Mouse (Mus musculus) intestine, postnatal 0 days (tissue): ENCODE measurements around the gene Msx2. TPM values are rescaled to one million over a fixed set of nuclear protein-coding genes. Genes with fewer than 3 reads are reported as not detected.

Source experiments
- ATAC-seq: fragments of 200-750 bp; cut with Nextera tagmentation; 2 replicates; pipeline ENCODE4 v1.8.0; 2017; ENCODE audit warnings: mild to moderate bottlenecking, moderate TSS enrichment, moderate library complexity
- H3K27ac ChIP-seq: fragments of 300-500 bp; sonication (generic); 2 replicates; pipeline ENCODE4 v1.5.1; 2014; ENCODE audit warnings: mild to moderate bottlenecking, low read depth, low read length, moderate library complexity
- H3K27me3 ChIP-seq: fragments of 300-500 bp; sonication (generic); replicated peaks from 2 replicates; pipeline ENCODE4 v1.6.1; 2014; ENCODE audit warnings: low read length, mixed read lengths; ENCODE audit not compliant: control insufficient read depth, insufficient read depth
- H3K36me3 ChIP-seq: fragments of 300-500 bp; sonication (generic); 2 replicates; pipeline ENCODE4 v1.6.1; 2014; ENCODE audit warnings: mild to moderate bottlenecking, moderate library complexity; ENCODE audit not compliant: control insufficient read depth, insufficient read depth
- H3K4me1 ChIP-seq: fragments of 300-500 bp; sonication (generic); replicated peaks from 2 replicates; pipeline ENCODE4 v1.6.1; 2014; ENCODE audit warnings: antibody characterized with exemption, low read length, mixed read lengths; ENCODE audit not compliant: control insufficient read depth, insufficient read depth
- H3K4me2 ChIP-seq: fragments of 300-500 bp; sonication (generic); replicated peaks from 2 replicates; pipeline ENCODE4 v1.6.1; 2014; ENCODE audit warnings: low read depth, mild to moderate bottlenecking, moderate library complexity
- H3K4me3 ChIP-seq: fragments of 300-500 bp; sonication (generic); 2 replicates; pipeline ENCODE4 v1.5.1; 2014; ENCODE audit warnings: low read depth, low read length
- H3K9ac ChIP-seq: fragments of 300-500 bp; sonication (generic); 2 replicates; pipeline ENCODE4 v1.6.1; 2014; ENCODE audit warnings: mild to moderate bottlenecking, low read depth, low read length
- H3K9me3 ChIP-seq: fragments of 300-500 bp; sonication (generic); 2 replicates; pipeline ENCODE4 v1.6.1; 2016; ENCODE audit warnings: mixed run types; ENCODE audit not compliant: control insufficient read depth
- CTCF ChIP-seq: sonication (generic); IDR thresholded peaks from 2 replicates; pipeline ENCODE4 v1.5.1; 2016; ENCODE audit warnings: low read depth, mild to moderate bottlenecking, control low read depth, antibody characterized with exemption, moderate library complexity
- WGBS: fragments of 180-500 bp; shearing (Covaris S2); extraction: QIAGEN DNeasy Blood & Tissue Kit; methylation state at CpG from one replicate; pipeline ENCODE4 v1.1.7; 2014; 5-methylcytosine and 5-hydroxymethylcytosine counted together
- polyA plus RNA-seq: library from polyadenylated mRNA; unstranded; fragments of >200 nt; fragmentation: Nextera tagmentation; extraction: Ambion mirVana; gene quantifications from 2 replicates; pipeline ENCODE4 v1.2.1, GENCODE M21; 2015

The Msx2 gene
- polyA plus RNA-seq, 1 experiment from 2014 or later, result not detected

- no peaks in the 10 kb centered on the region for H3K36me3 ChIP-seq
- H3K4me2 ChIP-seq, result no peak overlapping the region; the same call in 1 of the 2 replicates
- no peak overlapping the region for H3K27ac ChIP-seq
- no peak for TF ChIP-seq CTCF
- H3K9ac ChIP-seq, result no peak overlapping the region
- no peaks in the 10 kb centered on the region; the same call in 1 of the 2 replicates for H3K4me1 ChIP-seq
- no peak for ATAC-seq
- peaks cover 75% of the 10 kb centered on the region for H3K27me3 ChIP-seq
- 3% methylated on average over 7 of the region's 7 CpGs for WGBS
- H3K9me3 ChIP-seq, result no peaks in the 10 kb centered on the region
- H3K4me3 ChIP-seq, result no peak overlapping the region
Observed at GRCm38 (mm10) chr13:53463037-53463436, 9.8 kb downstream of the Msx2 start.

GRCm38 (mm10) chr13:53462649-53462970 is 10.3 kb downstream of the Msx2 start:
- Histone ChIP-seq H3K9ac (no peak overlapping the region), H3K27ac (no peak overlapping the region), H3K36me3 (no peaks in the 10 kb centered on the region), H3K4me1 (no peaks in the 10 kb centered on the region; the same call in 1 of the 2 replicates), H3K27me3 (peaks cover 72% of the 10 kb centered on the region), H3K4me2 (peak overlapping the region; percentile 59), H3K9me3 (no peaks in the 10 kb centered on the region), H3K4me3 (peak overlapping the region; percentile 32)
- ATAC-seq, result no peak
- WGBS, result 1% methylated on average over 15 of the region's 15 CpGs
- TF ChIP-seq CTCF, result no peak

GRCm38 (mm10) chr13:53461855-53462648 is 10.8 kb downstream of the Msx2 start:
- no peaks in the 10 kb centered on the region; the same call in 1 of the 2 replicates for H3K4me1 ChIP-seq
- ATAC-seq, result no peak
- TF ChIP-seq CTCF, result peak; percentile 78
- peak overlapping the region; percentile 59 for H3K4me2 ChIP-seq
- peak overlapping the region; percentile 32 for H3K4me3 ChIP-seq
- no peaks in the 10 kb centered on the region for H3K36me3 ChIP-seq
- no peak overlapping the region for H3K9ac ChIP-seq
- peaks cover 72% of the 10 kb centered on the region for H3K27me3 ChIP-seq
- no peak overlapping the region for H3K27ac ChIP-seq
- no peaks in the 10 kb centered on the region for H3K9me3 ChIP-seq
- WGBS, result under 1% methylated on average over 51 of the region's 51 CpGs

GRCm38 (mm10) chr13:53461346-53461745 is 11.5 kb downstream of the Msx2 start:
- Histone ChIP-seq H3K36me3 (no peaks in the 10 kb centered on the region), H3K27ac (no peak overlapping the region), H3K4me2 (no peak overlapping the region), H3K27me3 (peaks cover 66% of the 10 kb centered on the region), H3K9ac (no peak overlapping the region), H3K4me3 (no peak overlapping the region), H3K9me3 (no peaks in the 10 kb centered on the region), H3K4me1 (no peaks in the 10 kb centered on the region; the same call in 1 of the 2 replicates)
- TF ChIP-seq CTCF, result no peak
- ATAC-seq, result no peak
- 30% methylated on average over 2 of the region's 2 CpGs for WGBS

GRCm38 (mm10) chr13:53458766-53459165 is 14.1 kb downstream of the Msx2 start:
- peaks cover 50% of the 10 kb centered on the region for H3K27me3 ChIP-seq
- no peak overlapping the region for H3K4me3 ChIP-seq
- no peak overlapping the region for H3K4me2 ChIP-seq
- no peaks in the 10 kb centered on the region for H3K9me3 ChIP-seq
- ATAC-seq, result no peak
- TF ChIP-seq CTCF, result no peak
- H3K9ac ChIP-seq, result no peak overlapping the region
- no peak overlapping the region for H3K27ac ChIP-seq
- no peaks in the 10 kb centered on the region; the same call in 1 of the 2 replicates for H3K4me1 ChIP-seq
- no peaks in the 10 kb centered on the region for H3K36me3 ChIP-seq
- WGBS, result 70% methylated on average over 4 of the region's 4 CpGs

DNA sequence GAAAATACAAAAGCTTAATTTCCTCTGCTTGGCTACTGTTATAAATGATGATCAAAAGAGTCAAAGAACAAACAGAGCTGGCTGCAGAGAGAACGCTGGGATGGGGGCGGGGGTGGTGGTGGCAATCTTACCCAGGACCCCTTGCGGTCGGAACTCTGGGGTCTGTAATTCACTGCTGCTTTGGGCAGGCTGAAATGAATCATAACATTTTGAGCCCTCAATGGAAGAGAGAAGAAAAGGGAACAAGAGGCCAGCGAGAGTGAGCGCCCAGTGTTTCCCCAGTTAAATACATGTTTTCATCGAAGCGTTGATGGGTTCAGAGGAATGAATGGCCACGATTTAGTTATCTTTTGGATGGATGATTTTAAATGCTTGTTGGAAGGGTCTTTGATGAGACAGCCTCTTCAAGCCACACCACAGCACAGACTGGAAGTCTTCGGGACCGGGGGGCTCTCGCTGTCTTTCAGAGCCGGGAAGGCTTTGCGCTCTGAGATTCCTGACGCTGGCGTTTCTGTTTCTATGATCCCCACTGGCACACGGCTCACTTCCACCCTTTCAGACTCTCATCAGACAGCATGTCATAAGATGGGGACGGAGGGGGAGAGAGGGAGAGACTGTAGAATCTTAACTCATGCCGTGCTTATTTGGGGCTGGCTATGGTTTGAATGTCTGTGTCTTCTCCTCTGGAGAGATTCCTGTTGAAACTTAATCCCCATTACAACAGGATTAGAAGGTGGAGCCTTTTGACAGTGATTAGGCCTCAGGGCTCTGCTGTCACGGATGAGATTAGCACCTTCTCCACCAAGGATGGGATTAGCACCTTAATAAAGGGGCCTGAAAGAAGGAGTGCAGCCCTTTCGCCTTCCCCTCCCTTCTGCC is 17.8 kb downstream of the Msx2 start:
- Histone ChIP-seq H3K36me3 (no peaks in the 10 kb centered on the region), H3K27me3 (peaks cover 13% of the 10 kb centered on the region; the same call in 1 of the 2 replicates), H3K9me3 (no peaks in the 10 kb centered on the region), H3K27ac (no peak overlapping the region), H3K4me1 (no peaks in the 10 kb centered on the region), H3K4me2 (no peak overlapping the region), H3K4me3 (no peak overlapping the region), H3K9ac (no peak overlapping the region)
- whole genome bisulfite sequencing, result 10% methylated on average over 21 of the region's 21 CpGs
- no peak for TF ChIP-seq CTCF
- ATAC-seq, result no peak
